Mouse (Mus musculus): ENCODE data around the gene Trim66. TPM values are rescaled to one million over a fixed set of nuclear protein-coding genes. Genes with fewer than 3 reads are reported as not detected.

Gene Trim66
- polyA plus RNA-seq, 1 experiment from 2014 or later = 0.09 TPM

GRCm38 (mm10) chr7:109518036-109518681 lies 10.2 kb upstream of the Trim66 start:
- WGBS = 23% methylated on average over 10 of the region's 10 CpGs

GRCm38 (mm10) chr7:109516500-109516899 lies 8.6 kb upstream of the Trim66 start:
- Histone ChIP-seq H3K27ac (no peak overlapping the region), H3K27me3 (ENCODE audit: poor library complexity, severe bottlenecking) (no peaks in the 10 kb centered on the region), H3K36me3 (replicated peaks) (peaks cover 18% of the 10 kb centered on the region), H3K4me3 (no peak overlapping the region), H3K4me1 (peaks cover 29% of the 10 kb centered on the region), H3K9me3 (no peaks in the 10 kb centered on the region)
- DNase-seq (ENCODE audit: extremely low spot score, low spot score) = no peak
- WGBS = 88% methylated on average over 3 of the region's 3 CpGs

More at GRCm38 (mm10) chr7:109518036-109518681, 10.2 kb upstream of the Trim66 start:
- no peak for DNase-seq (ENCODE audit: extremely low spot score, low spot score)
- Histone ChIP-seq H3K27me3 (ENCODE audit: poor library complexity, severe bottlenecking) (no peaks in the 10 kb centered on the region), H3K4me3 (peak overlapping the region; percentile 98), H3K36me3 (replicated peaks) (peaks cover 35% of the 10 kb centered on the region), H3K4me1 (peaks cover 37% of the 10 kb centered on the region), H3K27ac (peak overlapping the region; percentile 98), H3K9me3 (no peaks in the 10 kb centered on the region)

- no peak overlapping the region for H3K4me3 ChIP-seq
- no peaks in the 10 kb centered on the region for H3K9me3 ChIP-seq
- no peaks in the 10 kb centered on the region for H3K36me3 ChIP-seq (replicated peaks)
- no peaks in the 10 kb centered on the region for H3K27me3 ChIP-seq (ENCODE audit: poor library complexity, severe bottlenecking)
- H3K27ac ChIP-seq = no peak overlapping the region
- no peak for DNase-seq (ENCODE audit: extremely low spot score, low spot score)
- WGBS = 88% methylated on average over 3 of the region's 3 CpGs
- H3K4me1 ChIP-seq = peaks cover 13% of the 10 kb centered on the region
Observed at GRCm38 (mm10) chr7:109511838-109512237, 3.9 kb upstream of the Trim66 start.

- DNase-seq (ENCODE audit: extremely low spot score, low spot score) = no peak
- H3K27me3 ChIP-seq (ENCODE audit: poor library complexity, severe bottlenecking) = no peaks in the 10 kb centered on the region
- 70% methylated on average over 2 of the region's 2 CpGs for WGBS
Observed at GRCm38 (mm10) chr7:109510799-109511198, 2.9 kb upstream of the Trim66 start.

GRCm38 (mm10) chr7:109507572-109507971 lies 362 bp downstream of the Trim66 start:
- H3K4me1 ChIP-seq = peaks cover 20% of the 10 kb centered on the region
- H3K27ac ChIP-seq = peak overlapping the region; percentile 74
- H3K36me3 ChIP-seq (replicated peaks) = no peaks in the 10 kb centered on the region
- WGBS = 37% methylated on average over 9 of the region's 9 CpGs
- H3K9me3 ChIP-seq = no peaks in the 10 kb centered on the region
- H3K4me3 ChIP-seq = peak overlapping the region; percentile 27; the same call in 1 of the 2 replicates
- H3K27me3 ChIP-seq (ENCODE audit: poor library complexity, severe bottlenecking) = no peaks in the 10 kb centered on the region
- DNase-seq (ENCODE audit: extremely low spot score, low spot score) = no peak

More at GRCm38 (mm10) chr7:109510799-109511198, 2.9 kb upstream of the Trim66 start:
- no peak overlapping the region for H3K4me3 ChIP-seq
- H3K36me3 ChIP-seq (replicated peaks) = no peaks in the 10 kb centered on the region
- H3K27ac ChIP-seq = no peak overlapping the region
- H3K9me3 ChIP-seq = no peaks in the 10 kb centered on the region
- peaks cover 20% of the 10 kb centered on the region for H3K4me1 ChIP-seq

GRCm38 (mm10) chr7:109507119-109507518 lies 815 bp downstream of the Trim66 start:
- H3K27me3 ChIP-seq (ENCODE audit: poor library complexity, severe bottlenecking) = no peaks in the 10 kb centered on the region
- WGBS = 3% methylated on average over 8 of the region's 8 CpGs
- H3K4me1 ChIP-seq = peaks cover 20% of the 10 kb centered on the region
- peak overlapping the region; percentile 27 for H3K4me3 ChIP-seq
- peak overlapping the region; percentile 74 for H3K27ac ChIP-seq
- no peaks in the 10 kb centered on the region for H3K36me3 ChIP-seq (replicated peaks)
- no peaks in the 10 kb centered on the region for H3K9me3 ChIP-seq
- DNase-seq (ENCODE audit: extremely low spot score, low spot score) = no peak

- H3K4me3 ChIP-seq = no peak overlapping the region
- 62% methylated on average over 4 of the region's 4 CpGs for WGBS
Observed at GRCm38 (mm10) chr7:109497507-109497906, 10.4 kb downstream of the Trim66 start.

GRCm38 (mm10) chr7:109493319-109494316 lies 14.3 kb downstream of the Trim66 start:
- Histone ChIP-seq H3K4me3 (peak overlapping the region; percentile 38), H3K27me3 (ENCODE audit: poor library complexity, severe bottlenecking) (peaks cover 37% of the 10 kb centered on the region), H3K27ac (0 out of 2 replicates have a peak overlapping the region, but pooled peaks have one; percentile 8), H3K4me1 (peaks cover 31% of the 10 kb centered on the region), H3K36me3 (replicated peaks) (no peaks in the 10 kb centered on the region), H3K9me3 (no peaks in the 10 kb centered on the region)
- WGBS = 9% methylated on average over 21 of the region's 21 CpGs
- no peak for DNase-seq (ENCODE audit: extremely low spot score, low spot score)

More at GRCm38 (mm10) chr7:109497507-109497906, 10.4 kb downstream of the Trim66 start:
- H3K27me3 ChIP-seq (ENCODE audit: poor library complexity, severe bottlenecking) = peaks cover 28% of the 10 kb centered on the region
- H3K27ac ChIP-seq = no peak overlapping the region
- DNase-seq (ENCODE audit: extremely low spot score, low spot score) = no peak
- H3K9me3 ChIP-seq = no peaks in the 10 kb centered on the region
- H3K4me1 ChIP-seq = peaks cover 27% of the 10 kb centered on the region
- H3K36me3 ChIP-seq (replicated peaks) = no peaks in the 10 kb centered on the region

- Histone ChIP-seq H3K4me3 (peak overlapping the region; percentile 38; the same call in 1 of the 2 replicates), H3K27me3 (ENCODE audit: poor library complexity, severe bottlenecking) (peaks cover 37% of the 10 kb centered on the region), H3K27ac (no peak overlapping the region; the same call in 1 of the 2 replicates), H3K9me3 (no peaks in the 10 kb centered on the region), H3K4me1 (peaks cover 28% of the 10 kb centered on the region), H3K36me3 (replicated peaks) (no peaks in the 10 kb centered on the region)
- DNase-seq (ENCODE audit: extremely low spot score, low spot score) = no peak
- 51% methylated on average over 18 of the region's 18 CpGs for whole genome bisulfite sequencing
Observed at GRCm38 (mm10) chr7:109492616-109493318, 15.2 kb downstream of the Trim66 start.

GRCm38 (mm10) chr7:109484221-109484620 lies 23.7 kb downstream of the Trim66 start:
- 70% methylated on average over 5 of the region's 5 CpGs for WGBS
- H3K27ac ChIP-seq = no peak overlapping the region
- H3K9me3 ChIP-seq = no peaks in the 10 kb centered on the region
- H3K27me3 ChIP-seq (ENCODE audit: poor library complexity, severe bottlenecking) = 0 out of 2 replicates have a peak, but pooled peaks cover 10% of the 10 kb centered on the region
- no peaks in the 10 kb centered on the region for H3K36me3 ChIP-seq (replicated peaks)
- peaks cover 11% of the 10 kb centered on the region for H3K4me1 ChIP-seq
- H3K4me3 ChIP-seq = no peak overlapping the region
- no peak for DNase-seq (ENCODE audit: extremely low spot score, low spot score)

- peak; percentile 25 for DNase-seq (ENCODE audit: extremely low spot score, low spot score)
- H3K9me3 ChIP-seq = no peaks in the 10 kb centered on the region
- H3K27me3 ChIP-seq (ENCODE audit: poor library complexity, severe bottlenecking) = 0 out of 2 replicates have a peak, but pooled peaks cover 10% of the 10 kb centered on the region
- H3K4me1 ChIP-seq = peaks cover 11% of the 10 kb centered on the region
- H3K36me3 ChIP-seq (replicated peaks) = no peaks in the 10 kb centered on the region
- H3K4me3 ChIP-seq = peak overlapping the region; percentile 35
- H3K27ac ChIP-seq = peak overlapping the region; percentile 44; the same call in 1 of the 2 replicates
- 18% methylated on average over 7 of the region's 7 CpGs for WGBS
Observed at GRCm38 (mm10) chr7:109480765-109481197, 27.2 kb downstream of the Trim66 start.

- H3K4me1 ChIP-seq = peaks cover 5% of the 10 kb centered on the region
- DNase-seq (ENCODE audit: extremely low spot score, low spot score) = no peak
- 93% methylated on average over 3 of the region's 3 CpGs for WGBS
- no peak overlapping the region for H3K27ac ChIP-seq
- 0 out of 2 replicates have a peak, but pooled peaks cover 6% of the 10 kb centered on the region for H3K27me3 ChIP-seq (ENCODE audit: poor library complexity, severe bottlenecking)
- H3K36me3 ChIP-seq (replicated peaks) = no peaks in the 10 kb centered on the region
- no peak overlapping the region for H3K4me3 ChIP-seq
- H3K9me3 ChIP-seq = no peaks in the 10 kb centered on the region
Observed at GRCm38 (mm10) chr7:109477926-109478325, 30.0 kb downstream of the Trim66 start.

All from forebrain, embryonic 10.5 days (tissue).